ENCODE assay signal across 9 mouse cellular contexts in the genomic region with DNA sequence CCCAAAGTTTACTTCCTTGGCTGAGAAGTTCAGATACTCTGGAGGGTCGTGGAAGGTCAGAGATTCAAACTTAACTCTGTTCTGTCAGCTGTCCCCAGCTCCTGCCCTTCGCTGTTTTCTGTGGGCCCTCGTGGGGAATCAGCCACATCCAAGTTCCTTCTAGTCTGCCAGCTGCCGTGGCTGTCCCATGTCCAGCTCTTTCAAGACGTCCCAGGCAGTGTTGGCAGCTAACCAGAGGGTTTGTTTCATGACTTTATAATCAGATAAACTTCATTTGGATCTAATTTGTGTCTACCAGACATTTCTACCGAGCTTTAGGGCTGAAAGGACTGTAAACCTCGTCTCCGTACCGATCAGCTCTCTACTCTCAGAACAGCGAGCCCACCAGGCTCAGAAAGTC.
DNase-seq lines count a peak whose midpoint lies in the region; ATAC-seq lines count a peak whose summit lies in the region.
"Had no signal": no experiment of that assay in that cellular context is flagged by ENCODE, and none has a peak within 500 bp of the region (broad histone marks: within the 10 kb centered on the region; RNA-seq: fewer than 3 reads in every experiment).

No protein-coding gene starts in this region.

- 60% methylated on average over 10 of the region's 10 CpGs for WGBS in hindbrain, embryonic 14.5 days

- peak; percentile 19 to 38 for DNase-seq in heart, postnatal 14 days
- no peak for DNase-seq in heart, adult 11 months
- peak; percentile 68 for DNase-seq in adipocyte (ENCODE audit: low spot score)
- DNase-seq in hindbrain, embryonic 14.5 days (ENCODE audit: low spot score): no peak
- DNase-seq in lung, postnatal 14 days: peak; percentile 57
- no peak for DNase-seq in spleen, postnatal 10 days (ENCODE audit: low spot score in 2 of 2)

- intact Hi-C loops in heart, postnatal 14 days (cut with DNase I): no loop called here

- no peak for ATAC-seq in hindbrain, embryonic 14.5 days (ENCODE audit: low FRiP score)
- ATAC-seq in megakaryocyte progenitor cell, adult 5-6 weeks (replicated peaks; ENCODE audit: poor library complexity): no peak

- H3K36me3 ChIP-seq in hindbrain, embryonic 14.5 days (replicated peaks; ENCODE audit: control insufficient read depth, insufficient read depth): no peaks in the 10 kb centered on the region
- H3K36me3 ChIP-seq: neural tube, embryonic 13.5 days had no signal

- H3K27ac ChIP-seq in hindbrain, embryonic 14.5 days: peak overlapping the region; percentile 26; the same call in 1 of the 2 replicates
- H3K27ac ChIP-seq: neural tube, embryonic 13.5 days had no signal

- no peak overlapping the region for H3K9ac ChIP-seq in hindbrain, embryonic 14.5 days
- H3K9ac ChIP-seq: neural tube, embryonic 13.5 days had no signal

- peaks cover 40% of the 10 kb centered on the region for H3K4me1 ChIP-seq in hindbrain, embryonic 14.5 days (replicated peaks; ENCODE audit: control insufficient read depth, insufficient read depth, low read length)

- no peak overlapping the region for H3K4me2 ChIP-seq in hindbrain, embryonic 14.5 days (replicated peaks)
- H3K4me2 ChIP-seq: neural tube, embryonic 13.5 days had no signal

- no peak overlapping the region for H3K4me3 ChIP-seq in hindbrain, embryonic 14.5 days (replicated peaks; ENCODE audit: low read length)
- H3K4me3 ChIP-seq: megakaryocyte, embryonic 14.5 days; neural tube, embryonic 13.5 days had no signal

- H3K9me3 ChIP-seq in hindbrain, embryonic 14.5 days (ENCODE audit: control insufficient read depth, low read length): no peaks in the 10 kb centered on the region
- H3K9me3 ChIP-seq: megakaryocyte, embryonic 14.5 days; neural tube, embryonic 13.5 days had no signal

- no peaks in the 10 kb centered on the region for H3K27me3 ChIP-seq in hindbrain, embryonic 14.5 days (ENCODE audit: control insufficient read depth, insufficient read depth, low read length)
- H3K27me3 ChIP-seq: megakaryocyte, embryonic 14.5 days; neural tube, embryonic 13.5 days had no signal

Comparison
In these comparisons a context has a peak if more than half of its experiments do, and no peak if none do; other contexts are left out.
1. DNase-seq: peak in heart, postnatal 14 days (2 of 2), adipocyte (single experiment) and lung, postnatal 14 days (single experiment); none in heart, adult 11 months (single experiment), hindbrain, embryonic 14.5 days (single experiment) and spleen, postnatal 10 days (0 of 2).